Mouse (Mus musculus): ENCODE measurements at regions not wholly inside any gene's neighbourhood (a gene's known extent, or its start where the extent isn't known, plus 50 kb on each side); places are given as distances from the start of the nearest gene placed in this dataset.

- no peak for TF ChIP-seq CTCF (IDR thresholded peaks at IDR 0.05)
- H3K4me3 ChIP-seq = no peak overlapping the region
- no peak for DNase-seq (ENCODE audit: extremely low spot score in 1 of 2, low spot score in 2 of 2)
- intact Hi-C loops (cut with DNase I) = no loop called here
- H3K27ac ChIP-seq = no peak overlapping the region
These were observed 70.0 kb upstream of the Aldh1b1 start for GRCm38 (mm10) chr4:45728825-45729224.

- DNase-seq (ENCODE audit: extremely low spot score in 1 of 2, low spot score in 2 of 2) = no peak
- no peak overlapping the region for H3K4me3 ChIP-seq
- intact Hi-C loops (cut with DNase I) = no loop called here
- no peak for TF ChIP-seq CTCF (IDR thresholded peaks at IDR 0.05)
- H3K27ac ChIP-seq = no peak overlapping the region
These were observed 70.9 kb upstream of the Aldh1b1 start for GRCm38 (mm10) chr4:45727915-45728314.

GRCm38 (mm10) chr4:45727474-45727873 lies 71.3 kb upstream of the Aldh1b1 start:
- Histone ChIP-seq H3K4me3 (no peak overlapping the region), H3K27ac (no peak overlapping the region)
- no peak for TF ChIP-seq CTCF (IDR thresholded peaks at IDR 0.05)
- intact Hi-C loops (cut with DNase I) = no loop called here
- DNase-seq (ENCODE audit: extremely low spot score in 1 of 2, low spot score in 2 of 2) = no peak

- DNase-seq (ENCODE audit: extremely low spot score in 1 of 2, low spot score in 2 of 2) = no peak
- no peak overlapping the region for H3K4me3 ChIP-seq
- no peak for TF ChIP-seq CTCF (IDR thresholded peaks at IDR 0.05)
- no peak overlapping the region for H3K27ac ChIP-seq
- intact Hi-C loops (cut with DNase I) = no loop called here
These were observed 72.0 kb upstream of the Aldh1b1 start for GRCm38 (mm10) chr4:45726783-45727182.

- intact Hi-C loops (cut with DNase I) = no loop called here
- no peak overlapping the region for H3K4me3 ChIP-seq
- H3K27ac ChIP-seq = no peak overlapping the region
- DNase-seq (ENCODE audit: extremely low spot score in 1 of 2, low spot score in 2 of 2) = no peak
- TF ChIP-seq CTCF (IDR thresholded peaks at IDR 0.05) = no peak
These were observed 73.5 kb upstream of the Aldh1b1 start for GRCm38 (mm10) chr4:45725055-45725910.

GRCm38 (mm10) chr4:45720352-45720751 lies 78.5 kb upstream of the Aldh1b1 start:
- H3K27ac ChIP-seq = no peak overlapping the region
- no peak overlapping the region for H3K4me3 ChIP-seq
- no peak for TF ChIP-seq CTCF (IDR thresholded peaks at IDR 0.05)
- no peak for DNase-seq (ENCODE audit: extremely low spot score in 1 of 2, low spot score in 2 of 2)
- intact Hi-C loops (cut with DNase I) = no loop called here

- no peak for TF ChIP-seq CTCF (IDR thresholded peaks at IDR 0.05)
- Histone ChIP-seq H3K4me3 (no peak overlapping the region), H3K27ac (no peak overlapping the region)
- DNase-seq (ENCODE audit: extremely low spot score in 1 of 2, low spot score in 2 of 2) = no peak
- intact Hi-C loops (cut with DNase I) = no loop called here
These were observed 79.3 kb upstream of the Aldh1b1 start for GRCm38 (mm10) chr4:45719564-45719963.

- Histone ChIP-seq H3K4me3 (no peak overlapping the region), H3K27ac (no peak overlapping the region)
- intact Hi-C loops (cut with DNase I) = no loop called here
- no peak for DNase-seq (ENCODE audit: extremely low spot score in 1 of 2, low spot score in 2 of 2)
- TF ChIP-seq CTCF (IDR thresholded peaks at IDR 0.05) = no peak
These were observed 82.9 kb upstream of the Aldh1b1 start for GRCm38 (mm10) chr4:45715878-45716277.

GRCm38 (mm10) chr4:45713837-45714508 lies 84.8 kb upstream of the Aldh1b1 start:
- intact Hi-C loops (cut with DNase I) = no loop called here
- no peak for DNase-seq (ENCODE audit: extremely low spot score in 1 of 2, low spot score in 2 of 2)
- Histone ChIP-seq H3K27ac (no peak overlapping the region), H3K4me3 (no peak overlapping the region)
- no peak for TF ChIP-seq CTCF (IDR thresholded peaks at IDR 0.05)

- intact Hi-C loops (cut with DNase I) = no loop called here
- Histone ChIP-seq H3K4me3 (no peak overlapping the region), H3K27ac (no peak overlapping the region)
- TF ChIP-seq CTCF (IDR thresholded peaks at IDR 0.05) = no peak
- no peak for DNase-seq (ENCODE audit: extremely low spot score in 1 of 2, low spot score in 2 of 2)
These were observed 85.6 kb upstream of the Aldh1b1 start for GRCm38 (mm10) chr4:45713046-45713706.

- no peak overlapping the region for H3K27ac ChIP-seq
- no peak for DNase-seq (ENCODE audit: extremely low spot score in 1 of 2, low spot score in 2 of 2)
- no peak overlapping the region for H3K4me3 ChIP-seq
- intact Hi-C loops (cut with DNase I) = no loop called here
- no peak for TF ChIP-seq CTCF (IDR thresholded peaks at IDR 0.05)
These were observed 94.8 kb upstream of the Aldh1b1 start for GRCm38 (mm10) chr4:45703997-45704396.

GRCm38 (mm10) chr4:45699601-45700000 lies 99.2 kb upstream of the Aldh1b1 start:
- TF ChIP-seq CTCF (IDR thresholded peaks at IDR 0.05) = no peak
- Histone ChIP-seq H3K27ac (no peak overlapping the region), H3K4me3 (no peak overlapping the region)
- intact Hi-C loops (cut with DNase I) = loop anchor here (1.0 kb wide), 2 partner anchors 57 to 228 kb away; no protein-coding TSS in a partner anchor
- peak; percentile 37 to 59 for DNase-seq (ENCODE audit: extremely low spot score in 1 of 2, low spot score in 2 of 2)
